Mouse (Mus musculus): ENCODE data around the gene Gm49345. TPM values are rescaled to one million over a fixed set of nuclear protein-coding genes. Genes with fewer than 3 reads are reported as not detected.

The Gm49345 gene
- polyA plus RNA-seq (2017; shearing (Covaris generic)), result 5.3 TPM

DNA sequence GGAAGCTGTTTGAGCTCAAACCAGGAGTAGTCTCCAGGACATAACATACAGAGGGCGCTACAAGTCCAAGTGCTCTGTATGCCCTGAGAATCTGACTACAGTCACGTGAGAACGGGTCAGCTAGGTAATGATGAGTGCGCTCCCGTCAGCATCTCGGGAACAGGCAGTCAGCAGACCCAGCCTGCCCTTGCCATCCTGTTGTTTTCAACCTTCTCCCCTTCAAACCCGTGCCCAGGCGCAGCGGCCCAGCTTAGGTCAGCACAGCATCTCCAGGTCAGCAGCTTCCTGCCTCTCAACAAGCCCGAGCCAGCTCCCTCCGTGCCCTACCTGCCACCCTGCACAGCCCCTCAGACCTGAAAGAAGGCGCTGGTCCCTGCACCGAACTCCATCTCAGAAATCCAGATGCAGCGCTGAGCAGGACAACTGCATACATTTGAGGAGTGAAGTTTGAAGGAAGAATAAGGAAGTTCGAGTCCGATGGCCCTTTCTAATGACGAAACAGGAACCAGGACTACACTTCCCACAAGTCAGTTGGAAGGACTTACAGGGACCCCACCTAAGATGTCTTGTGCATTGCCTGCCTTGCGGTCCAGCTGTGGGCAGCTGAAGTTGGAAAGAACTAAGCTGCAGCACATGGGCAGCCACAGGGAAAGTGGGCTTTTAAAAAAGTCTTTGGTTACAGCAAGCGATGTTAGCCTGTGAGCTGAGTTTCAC, at the start of gene Gm49345, which contains the start of gene Zfp729a:
Gene Gm49345, minus strand, starts transcription at position 476 of the 714 bp plus-strand sequence.
Gene Zfp729a, minus strand, starts transcription at position 498 of the 714 bp plus-strand sequence.

DNA sequence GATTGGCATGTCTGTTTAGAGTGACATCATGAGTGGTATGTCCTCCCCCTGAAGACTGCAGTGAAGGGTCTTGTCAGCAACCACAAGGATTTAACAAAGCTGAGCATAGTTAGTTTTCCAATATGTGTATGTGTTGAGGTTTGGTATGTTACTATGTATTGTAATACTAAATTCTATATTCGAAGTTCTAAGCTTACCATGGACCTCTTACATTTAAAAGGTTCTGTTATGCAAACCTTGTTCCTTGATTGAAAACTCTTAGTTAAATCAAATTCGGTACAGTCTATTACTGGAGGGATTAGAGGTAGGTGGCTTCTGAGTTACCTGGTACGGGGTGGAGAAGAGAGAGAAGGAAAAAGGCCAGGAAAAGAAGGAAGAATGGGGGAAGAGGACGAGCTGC, 49.4 kb upstream of the Gm49345 start, which contains the start of gene Zfp738:
Gene Zfp738, minus strand, starts transcription at position 101 of the 400 bp plus-strand sequence.

DNA sequence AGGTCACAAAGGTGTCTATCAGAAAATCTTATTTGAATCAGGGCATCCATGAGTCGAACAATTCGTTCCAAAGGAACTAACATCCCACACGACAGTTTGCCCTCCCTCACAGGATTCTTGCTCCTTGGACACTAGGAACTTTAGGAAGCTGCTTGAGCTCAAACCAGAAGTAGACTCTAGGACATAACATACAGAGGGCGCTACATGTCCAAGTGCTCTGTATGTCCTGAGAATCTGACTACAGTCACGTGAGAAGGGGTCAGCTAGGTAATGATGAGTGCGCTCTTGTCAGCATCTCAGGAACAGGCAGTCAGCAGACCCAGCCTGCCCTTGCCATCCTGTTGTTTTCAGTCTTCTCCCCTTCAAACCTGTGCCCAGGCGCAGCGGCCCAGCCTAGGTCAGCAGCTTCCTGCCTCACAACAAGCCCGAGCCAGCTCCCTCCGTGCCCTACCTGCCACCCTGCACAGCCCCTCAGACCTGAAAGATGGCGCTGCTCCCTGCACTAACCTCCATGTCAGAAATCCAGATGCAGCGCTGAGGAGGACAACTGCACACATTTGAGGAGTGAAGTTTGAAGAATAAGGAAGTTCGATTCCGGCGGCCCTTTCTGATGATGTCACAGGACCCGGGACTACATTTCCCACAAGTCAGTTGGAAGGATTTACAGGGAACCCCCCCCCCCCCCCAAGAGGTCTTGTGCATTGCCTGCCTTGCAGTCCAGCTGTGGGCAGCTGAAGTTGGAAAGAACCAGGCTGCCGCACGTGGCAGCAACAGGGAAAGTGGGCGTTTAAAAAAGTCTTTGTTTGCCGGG, 28.3 kb downstream of the Gm49345 start, which contains the start of gene Zfp729b:
Gene Zfp729b, minus strand, starts transcription at position 642 of the 811 bp plus-strand sequence.

DNA sequence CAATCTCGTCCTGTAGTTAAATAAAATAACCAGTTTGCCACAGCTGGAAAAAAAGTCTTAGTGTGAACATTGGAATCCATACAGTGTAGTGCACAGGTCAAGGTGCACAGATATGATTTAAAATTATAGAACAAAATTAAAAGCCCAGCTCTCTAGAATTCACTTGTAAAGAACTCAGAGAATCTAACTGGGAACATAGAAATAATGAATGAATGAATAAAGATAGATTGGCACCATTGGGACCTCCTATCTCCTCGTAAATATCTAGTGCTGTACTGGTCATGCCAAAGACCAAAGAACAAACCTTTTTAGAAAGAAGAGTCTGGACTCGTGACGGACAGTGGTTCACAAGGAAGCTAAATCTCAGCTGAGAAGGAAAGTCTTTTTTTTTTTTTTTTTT, 83.8 kb downstream of the Gm49345 start, which contains the start of gene Zfp748:
Gene Zfp748, minus strand, starts transcription at position 101 of the 400 bp plus-strand sequence.

Other genes with a start within 250 kb of the Gm49345 start
- gene Zfp429, start 237.9 kb downstream of the Gm49345 start, polyA plus RNA-seq (2017; shearing (Covaris generic)), result 26.4 TPM
- 6.4 TPM for gene Zfp459, start 216.4 kb downstream of the Gm49345 start, polyA plus RNA-seq (2017; shearing (Covaris generic))
- 21.9 TPM for gene Zfp874a, start 186.1 kb downstream of the Gm49345 start, polyA plus RNA-seq (2017; shearing (Covaris generic))
- gene Zfp874b, start 153.5 kb downstream of the Gm49345 start, polyA plus RNA-seq (2017; shearing (Covaris generic)), result 13.6 TPM
- gene Zfp58, start 137.2 kb downstream of the Gm49345 start, polyA plus RNA-seq (2017; shearing (Covaris generic)), result 19.7 TPM
- gene Gm26965, start 111.6 kb downstream of the Gm49345 start, polyA plus RNA-seq (2017; shearing (Covaris generic)), result not detected
- 54.5 TPM for gene Zfp87, start 111.6 kb downstream of the Gm49345 start, polyA plus RNA-seq (2017; shearing (Covaris generic))
- gene Zfp748, start 83.9 kb downstream of the Gm49345 start, polyA plus RNA-seq (2017; shearing (Covaris generic)), result 22.5 TPM
- gene Zfp729b, start 28.1 kb downstream of the Gm49345 start, polyA plus RNA-seq (2017; shearing (Covaris generic)), result 8.4 TPM
- gene Zfp729a, start within 50 bp of the Gm49345 start, polyA plus RNA-seq (2017; shearing (Covaris generic)), result 11.5 TPM
- gene Zfp738, start 49.3 kb upstream of the Gm49345 start, polyA plus RNA-seq (2017; shearing (Covaris generic)), result 24.9 TPM
- 11.0 TPM for gene Zfp65, start 91.4 kb upstream of the Gm49345 start, polyA plus RNA-seq (2017; shearing (Covaris generic))
- 10.3 TPM for gene Zfp85, start 117.5 kb upstream of the Gm49345 start, polyA plus RNA-seq (2017; shearing (Covaris generic))
- 2.2 TPM for gene Zfp493, start 141.9 kb upstream of the Gm49345 start, polyA plus RNA-seq (2017; shearing (Covaris generic))
- 6.7 TPM for gene Zfp273, start 176.0 kb upstream of the Gm49345 start, polyA plus RNA-seq (2017; shearing (Covaris generic))
- gene Gm10037, start 193.3 kb upstream of the Gm49345 start, polyA plus RNA-seq (2017; shearing (Covaris generic)), result 1.0 TPM
- gene BC048507, start 225.6 kb upstream of the Gm49345 start, polyA plus RNA-seq (2017; shearing (Covaris generic)), result not detected